Mouse (Mus musculus) ZHBTc4 (cell line): ENCODE data around the gene Dock6.
A peak's percentile ranks its signal among the peaks of the same experiment; 100 is the strongest.
"Not testable (repeated sequence)": the region's sequence is repeated elsewhere in the genome, so short reads cannot be mapped to it uniquely, and the experiment has no call there.

Source experiments
- DNase-seq: peaks from one replicate; pipeline ENCODE4 v3.0.0-alpha.2; 2011; ENCODE audit warnings: low read depth, low spot score

Gene Dock6

DNA sequence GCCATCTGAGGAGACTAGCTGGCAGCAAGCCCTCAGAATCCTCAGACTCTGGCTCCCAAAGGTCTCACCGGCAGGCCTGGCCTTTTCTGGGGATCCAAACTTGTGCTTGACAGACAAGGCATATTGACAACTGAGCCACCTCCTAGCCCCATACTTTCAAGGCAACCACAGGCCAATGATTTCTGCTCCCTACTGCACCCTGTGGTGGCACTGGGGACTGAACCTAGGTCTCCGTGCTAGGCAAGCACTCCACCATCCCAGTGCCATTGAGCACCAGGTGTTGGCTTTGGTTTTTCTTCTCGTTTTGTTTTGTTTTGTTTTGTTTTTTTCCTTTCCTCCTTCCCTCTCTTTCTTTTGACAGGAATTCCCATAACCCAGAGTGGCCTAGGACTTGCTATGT is 43.9 kb downstream of the Dock6 start:
- peak; percentile 66 for DNase-seq

DNA sequence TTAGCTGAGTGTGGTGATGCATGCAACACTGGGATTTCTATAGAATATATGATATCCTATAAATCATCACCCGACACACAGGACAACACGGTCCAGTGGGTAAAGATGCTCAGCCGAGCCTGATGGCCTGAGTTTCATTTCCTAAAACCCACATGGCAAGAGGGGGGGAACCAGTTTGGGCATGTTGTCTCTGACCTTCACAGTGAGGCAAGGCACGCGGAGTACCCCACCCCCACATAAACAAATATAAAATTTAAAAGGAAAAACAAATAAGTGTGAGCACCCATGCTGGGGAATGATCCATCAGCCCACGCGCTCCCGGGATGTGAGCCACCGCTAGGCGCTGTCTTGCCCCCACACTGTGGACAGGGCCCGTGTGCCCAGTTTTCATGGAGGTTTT is 45.5 kb downstream of the Dock6 start:
- DNase-seq: no peak

DNA sequence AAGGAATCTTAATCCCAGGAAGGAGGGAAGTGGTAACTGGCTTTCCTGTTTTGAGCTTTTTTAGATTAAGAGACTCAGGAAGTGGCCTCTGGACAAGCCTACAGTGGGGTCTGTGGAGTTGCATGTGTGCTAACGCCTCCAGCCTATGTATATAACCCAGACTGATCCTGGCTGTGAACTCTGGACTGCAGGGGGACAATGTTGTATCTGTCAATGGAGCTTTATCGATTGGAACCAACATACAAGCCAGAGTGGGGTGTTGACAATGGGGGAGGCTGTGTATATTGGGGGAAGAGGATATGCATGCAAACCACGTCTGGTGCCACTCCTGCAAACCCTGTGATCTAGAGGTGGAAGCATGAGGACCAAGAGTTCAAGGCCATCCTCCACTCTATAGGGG is 46.1 kb downstream of the Dock6 start:
- DNase-seq: no peak

DNA sequence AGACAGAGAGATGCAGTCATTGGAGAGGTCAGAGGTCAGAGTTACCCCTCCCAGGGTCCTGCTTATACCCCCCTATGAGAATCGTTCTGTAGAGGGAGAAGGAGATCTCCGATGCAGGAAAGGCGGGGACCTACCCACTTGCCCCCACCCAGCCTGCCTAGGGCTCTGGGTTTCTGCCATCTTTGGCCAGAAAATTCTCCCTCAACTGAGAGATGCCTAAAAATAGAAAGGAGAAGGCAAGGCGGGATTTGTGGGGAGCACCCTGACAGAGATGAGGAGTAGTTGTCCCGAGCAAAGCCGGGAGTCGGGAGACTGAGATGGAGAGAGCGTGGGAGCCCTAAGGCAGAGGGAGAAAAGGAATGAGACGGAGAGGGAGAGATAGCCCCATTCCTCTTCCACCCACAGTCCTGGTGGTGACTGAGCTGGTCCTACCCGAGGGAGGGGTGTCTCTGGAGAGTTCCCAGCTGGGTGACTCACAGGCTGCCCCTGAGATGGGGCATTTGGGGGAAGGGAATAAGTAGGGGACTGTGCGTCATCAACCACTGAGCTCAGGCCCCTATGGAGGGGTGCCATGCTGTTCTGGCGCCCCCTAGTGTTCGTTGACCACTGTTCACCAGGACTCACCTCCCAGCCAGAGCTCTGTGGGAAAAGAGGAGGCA is 48.3 kb downstream of the Dock6 start:
- DNase-seq: peak; percentile 84

DNA sequence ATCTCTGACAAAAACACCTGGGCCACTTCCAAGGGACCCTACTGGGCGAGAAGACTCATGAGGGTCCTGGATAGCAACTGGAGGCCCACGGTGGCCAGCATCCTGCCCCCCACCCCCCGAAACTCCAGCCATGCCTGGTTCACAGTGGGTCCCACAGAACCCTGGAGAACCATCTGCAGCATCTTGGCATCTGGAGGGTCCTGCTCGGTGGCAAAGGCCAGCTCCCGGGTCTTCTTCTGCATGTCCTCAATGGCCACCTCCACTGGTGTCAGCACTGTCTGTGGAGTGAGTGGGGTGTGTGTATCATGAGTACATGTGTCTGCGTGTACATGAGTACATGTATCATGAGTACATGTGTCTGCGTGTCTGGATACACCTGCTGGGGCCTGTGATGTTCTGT is 50.8 kb downstream of the Dock6 start:
- DNase-seq: no peak

DNA sequence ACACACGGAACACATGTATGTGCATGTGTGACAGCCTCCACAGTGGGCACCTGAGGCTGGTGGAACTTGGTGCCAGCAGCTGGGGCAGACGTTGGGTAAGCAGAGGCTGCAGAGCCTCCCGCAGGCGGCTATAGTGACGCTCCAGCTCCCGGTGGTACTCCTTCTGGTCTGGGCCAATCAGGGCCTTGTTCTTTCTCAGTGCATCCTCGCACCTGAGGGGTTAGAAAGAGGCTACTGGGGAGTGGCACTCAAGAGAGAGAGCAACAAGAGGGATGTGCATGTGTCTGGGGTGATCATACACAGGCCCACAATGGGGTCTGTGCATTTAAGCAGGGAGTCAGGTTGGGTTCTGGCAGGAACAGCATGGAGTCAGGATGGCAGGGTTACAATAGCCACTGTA is 51.3 kb downstream of the Dock6 start:
- no peak for DNase-seq

DNA sequence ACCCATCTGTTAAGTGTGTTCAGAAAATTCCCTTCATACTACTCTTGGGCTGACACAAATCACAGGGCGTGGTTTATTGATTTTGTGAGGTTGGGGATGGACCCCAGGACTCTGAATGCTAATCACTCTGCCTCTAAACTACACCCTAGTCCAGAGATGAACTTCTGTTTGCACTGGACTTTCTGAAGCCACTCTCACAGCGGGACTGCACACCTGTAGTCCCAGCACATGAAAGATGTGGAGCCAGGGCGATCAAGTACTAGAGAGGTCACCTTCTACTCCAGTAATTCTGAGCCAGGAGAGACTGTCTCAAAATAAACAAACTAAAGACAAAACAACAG is 53.5 kb downstream of the Dock6 start:
- peak; percentile 65 for DNase-seq

DNA sequence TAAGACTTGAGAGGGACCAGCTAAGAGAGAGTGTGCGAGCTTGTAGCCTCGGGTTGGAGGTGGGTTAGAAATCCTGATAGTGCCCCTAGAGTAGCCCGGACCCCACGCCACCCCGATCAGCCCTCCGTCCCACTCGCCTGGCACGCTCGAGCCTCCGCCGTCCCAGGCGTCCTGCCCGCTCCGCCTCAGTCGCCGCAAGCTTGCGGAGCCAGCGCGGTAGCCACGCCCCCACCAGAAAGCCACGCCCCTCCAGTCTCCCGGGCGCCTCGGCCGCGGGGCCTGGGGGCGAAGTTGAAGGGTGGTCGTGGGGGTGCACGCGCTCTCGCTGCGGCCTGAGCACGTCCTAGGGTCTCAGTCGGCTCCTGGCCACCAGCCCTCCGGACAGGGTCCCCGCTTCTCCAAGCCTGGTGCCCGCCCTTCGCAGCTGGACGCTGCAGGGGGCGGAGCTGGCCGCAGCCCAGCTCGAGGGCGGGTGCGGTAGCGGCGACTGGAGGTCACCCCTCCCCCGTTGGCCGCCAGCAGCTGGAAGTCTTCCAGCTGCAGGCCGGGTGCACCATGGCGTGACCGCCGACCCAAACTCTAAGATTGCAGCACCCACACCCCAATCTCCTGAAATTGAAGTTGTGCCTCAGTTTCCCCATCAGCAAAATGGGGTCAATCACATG is 54.0 kb downstream of the Dock6 start, which contains the start of gene Kank2:
Kank2 (minus strand) TSS at position 400 of the 665 bp plus-strand sequence.
- DNase-seq: peak; percentile 89

DNA sequence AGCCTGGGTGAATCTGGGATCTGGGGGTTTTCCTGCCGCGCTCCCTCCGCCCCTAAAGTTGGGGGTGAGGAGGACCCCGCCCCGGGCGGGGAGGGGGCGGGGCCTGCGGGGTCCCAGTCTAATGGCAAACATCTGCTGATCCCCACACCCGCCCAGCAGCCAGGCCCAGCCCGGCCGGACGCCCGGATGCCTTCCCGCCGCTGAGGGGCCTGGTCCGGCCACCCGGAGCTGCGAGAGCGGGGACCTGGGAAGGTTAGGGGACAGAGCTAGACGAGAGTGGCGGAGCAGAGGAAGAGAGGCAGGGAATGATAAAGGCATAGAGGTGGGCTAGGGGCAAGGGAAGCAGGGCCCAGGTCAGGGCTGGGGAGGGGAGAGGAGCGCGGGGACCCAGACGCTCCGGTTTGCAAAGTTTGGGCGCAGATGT is 54.5 kb downstream of the Dock6 start:
- DNase-seq: peak; percentile 67

DNA sequence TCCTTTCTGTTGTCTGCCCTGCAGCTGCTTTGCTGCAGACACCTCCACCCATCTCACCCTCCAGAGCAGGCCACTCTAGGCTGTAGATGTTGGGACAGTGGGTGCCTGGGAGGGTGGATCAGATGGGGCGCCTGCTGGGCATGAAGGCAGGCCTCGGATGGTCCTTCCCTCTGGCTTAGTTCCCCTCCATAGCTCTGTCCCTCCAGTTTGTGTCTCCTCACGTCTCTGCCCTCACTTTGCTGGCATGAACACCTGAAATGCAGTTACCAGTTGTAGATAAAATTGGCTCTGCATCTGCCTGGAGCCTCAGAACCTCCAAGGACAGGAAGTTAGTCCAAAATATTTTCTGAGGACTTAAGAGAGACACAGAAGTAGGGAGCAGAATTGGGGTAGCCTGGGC is 55.5 kb downstream of the Dock6 start:
- DNase-seq: no peak

DNA sequence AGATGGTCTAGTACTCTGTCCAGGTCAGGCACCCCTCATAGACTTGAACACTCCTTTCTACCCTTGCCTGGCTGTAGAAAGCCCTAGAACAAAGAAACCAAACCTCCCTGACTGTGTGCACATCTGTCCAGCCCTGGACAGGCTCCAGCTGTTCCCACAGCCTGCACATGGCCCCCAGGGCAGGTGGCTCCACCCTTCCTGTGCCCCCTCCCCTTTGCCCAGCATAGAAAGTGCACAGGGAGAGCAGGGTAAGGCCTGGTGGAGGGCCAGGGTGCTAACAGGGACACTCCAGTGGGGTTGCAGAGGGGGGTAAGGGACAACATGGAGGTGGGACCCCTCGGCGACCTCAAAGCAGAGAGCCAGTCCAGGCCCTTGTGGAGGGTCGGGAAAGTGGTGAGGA is 56.2 kb downstream of the Dock6 start:
- DNase-seq: no peak

DNA sequence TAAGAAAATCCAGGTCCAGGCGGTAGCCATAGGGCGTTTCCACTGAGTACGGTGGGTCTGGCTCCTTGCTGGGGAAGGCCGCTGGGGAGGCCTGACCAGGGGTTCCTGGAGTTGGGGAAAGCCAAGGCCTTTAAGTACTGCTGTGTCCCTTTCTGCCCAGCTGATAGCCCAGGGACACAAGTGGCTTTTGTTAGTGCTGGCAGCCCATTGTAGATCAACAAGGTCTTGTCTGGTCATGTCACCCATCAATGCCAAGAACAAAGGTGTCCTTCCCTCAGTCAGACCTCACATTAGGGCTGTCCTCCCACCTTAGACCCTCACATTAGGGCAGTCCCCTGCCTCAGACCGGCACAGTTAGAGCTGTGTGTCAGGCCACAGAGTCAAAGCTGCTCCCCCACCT is 56.9 kb downstream of the Dock6 start:
- peak; percentile 31 for DNase-seq

DNA sequence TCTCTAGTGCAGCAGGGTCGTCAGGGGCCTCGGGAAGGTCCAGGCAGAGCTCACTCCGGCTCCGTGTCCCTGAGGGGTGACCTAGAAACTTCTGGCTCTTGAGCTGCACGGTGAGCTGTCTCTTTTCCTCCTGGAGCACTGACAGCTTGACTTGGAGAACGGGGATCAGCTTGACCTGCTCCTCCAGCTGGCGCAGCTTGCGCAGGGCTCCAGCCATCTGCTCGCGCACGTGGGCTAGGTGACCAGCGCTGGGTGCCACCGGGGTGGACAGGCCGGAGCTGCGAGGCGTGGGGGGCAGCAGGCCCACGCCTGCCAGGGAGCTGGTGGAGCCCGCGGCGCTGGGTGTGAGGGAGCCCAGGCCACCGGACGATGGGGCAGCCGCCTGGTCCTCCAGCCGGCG is 57.5 kb downstream of the Dock6 start:
- DNase-seq: no peak

DNA sequence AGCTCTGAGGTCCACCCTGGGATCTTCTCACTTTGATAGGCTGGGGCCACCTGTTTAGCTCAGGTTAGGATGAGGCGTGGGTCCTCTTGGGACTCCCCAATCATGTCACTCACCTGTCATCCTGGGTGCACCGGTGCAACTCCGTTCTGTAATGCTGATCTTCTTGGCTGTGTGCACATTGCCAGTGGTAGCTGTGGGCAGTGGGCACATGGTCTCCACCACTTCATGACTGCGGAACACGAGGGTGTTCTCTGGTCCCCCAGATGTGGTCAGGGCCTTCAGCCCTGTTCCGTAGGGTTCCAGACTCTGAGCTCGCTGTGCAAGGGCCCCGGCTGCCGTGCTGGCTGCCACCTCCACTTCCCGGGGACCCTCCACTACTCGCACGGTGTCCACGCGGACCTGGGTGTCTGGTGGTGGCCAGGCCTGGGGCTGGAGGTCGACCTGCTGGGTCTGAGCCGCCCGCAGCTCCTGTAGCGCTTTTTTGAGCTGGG is 58.0 kb downstream of the Dock6 start:
- DNase-seq: no peak

DNA sequence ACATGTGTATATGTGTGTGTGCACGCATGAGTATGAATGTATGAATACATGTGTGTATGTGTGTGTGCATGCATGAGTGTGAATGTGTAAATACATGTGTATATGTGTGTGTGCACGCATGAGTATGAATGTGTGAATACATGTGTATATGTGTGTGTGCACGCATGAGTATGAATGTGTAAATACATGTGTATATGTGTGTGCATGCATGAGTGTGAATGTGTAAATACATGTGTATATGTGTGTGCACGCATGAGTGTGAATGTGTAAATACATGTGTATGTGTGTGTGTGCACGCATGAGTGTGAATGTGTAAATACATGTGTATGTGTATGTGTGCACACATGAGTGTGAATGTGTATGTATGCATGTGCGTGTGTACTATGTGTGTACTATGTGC is 58.9 kb downstream of the Dock6 start:
- DNase-seq: not testable (repeated sequence)

DNA sequence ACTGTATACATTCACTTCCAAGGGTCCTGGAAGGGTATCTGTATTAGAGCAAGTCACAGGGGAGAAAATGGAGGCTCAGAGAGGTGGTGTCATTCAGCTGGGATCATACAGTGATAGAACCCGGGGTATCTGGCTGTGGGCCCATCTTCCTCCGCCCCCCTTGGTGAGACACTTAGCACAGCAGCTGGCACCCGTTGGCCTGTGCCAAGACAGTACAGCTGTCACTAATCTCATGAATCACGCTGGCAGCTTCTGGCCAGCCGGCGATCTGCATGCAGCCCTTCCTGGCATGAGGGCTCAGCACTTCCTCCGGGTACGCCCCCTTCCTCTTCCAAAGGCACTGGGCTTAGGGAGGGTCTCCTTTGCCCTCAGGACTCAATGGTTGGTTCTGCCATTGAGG is 59.8 kb downstream of the Dock6 start:
- DNase-seq: no peak

DNA sequence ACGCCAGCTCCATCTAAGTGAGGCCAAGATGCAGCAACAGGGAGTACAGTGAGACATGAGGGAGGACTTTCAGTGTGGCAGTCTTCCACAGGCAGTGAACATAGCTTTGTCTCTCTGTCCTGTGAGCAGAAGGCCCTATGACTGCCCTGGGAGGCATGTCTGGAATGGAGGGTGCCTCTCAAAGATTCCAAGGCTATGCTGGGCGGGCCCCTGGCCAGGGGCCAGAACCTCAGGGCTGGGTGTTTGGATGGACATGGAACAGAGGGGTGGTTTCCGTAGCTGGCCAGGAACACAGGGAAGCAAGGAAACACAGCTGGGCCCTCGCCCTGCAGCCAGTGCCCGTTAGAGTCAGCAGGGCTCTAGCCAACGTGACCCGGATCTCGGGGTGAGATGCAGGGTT is 60.6 kb downstream of the Dock6 start:
- no peak for DNase-seq

DNA sequence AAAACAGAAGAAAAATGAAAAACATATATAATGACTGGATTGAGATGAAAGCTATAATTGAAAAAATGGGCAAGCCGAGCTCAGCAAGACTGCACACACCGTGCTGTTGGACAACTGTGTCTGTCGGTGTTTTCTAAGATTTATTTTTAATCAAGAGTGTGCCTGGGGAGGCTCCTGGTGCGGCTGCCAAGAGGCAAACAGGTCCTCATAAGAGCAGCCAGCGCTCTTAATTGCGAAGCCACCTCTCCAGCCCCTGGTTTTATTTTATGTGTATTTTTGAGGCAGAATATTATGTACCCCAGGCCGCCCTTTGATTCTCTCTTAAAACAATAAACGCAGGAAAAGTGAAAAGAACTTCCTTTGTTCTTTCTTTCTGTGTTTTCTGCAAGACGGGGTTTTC is 64.2 kb downstream of the Dock6 start:
- no peak for DNase-seq

DNA sequence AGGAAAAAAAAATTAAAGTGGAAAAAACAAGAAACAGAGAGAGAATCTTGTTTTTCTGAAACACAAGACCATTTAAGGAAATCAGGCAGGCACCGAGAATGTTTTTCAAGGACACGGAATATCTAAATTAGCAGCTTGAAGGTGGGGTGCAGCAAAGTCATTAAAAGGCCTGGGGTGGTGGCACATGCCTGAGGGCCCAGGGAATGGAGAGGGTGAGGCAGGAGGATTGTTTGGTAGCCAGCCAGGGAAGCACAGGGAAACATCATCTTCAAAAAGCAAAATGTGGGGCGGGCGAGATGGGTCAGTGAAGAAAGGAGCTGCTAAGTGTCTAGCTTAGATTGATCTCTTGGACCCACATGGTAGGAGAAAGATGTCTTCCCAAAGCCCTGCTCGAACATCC is 64.8 kb downstream of the Dock6 start:
- DNase-seq: no peak

DNA sequence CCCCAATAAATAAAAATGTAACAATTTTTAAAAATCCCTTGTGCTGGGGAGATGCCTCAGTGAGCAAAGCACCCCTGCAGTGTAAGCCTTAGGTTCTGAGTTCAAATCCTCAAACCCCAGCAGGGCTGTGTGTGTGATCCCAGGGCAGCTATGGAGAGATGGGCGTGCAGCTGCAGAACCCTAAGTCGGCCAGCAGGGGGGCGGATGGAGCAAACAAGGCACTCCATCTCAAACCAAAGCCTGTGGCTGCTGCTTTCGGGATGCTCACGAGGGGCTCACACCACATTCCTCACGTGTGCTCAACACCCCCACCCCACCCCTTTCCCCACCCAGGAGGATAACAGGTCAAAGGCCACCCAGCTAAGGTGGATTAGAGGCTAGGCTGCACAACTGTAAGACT is 65.5 kb downstream of the Dock6 start:
- peak; percentile 94 for DNase-seq

DNA sequence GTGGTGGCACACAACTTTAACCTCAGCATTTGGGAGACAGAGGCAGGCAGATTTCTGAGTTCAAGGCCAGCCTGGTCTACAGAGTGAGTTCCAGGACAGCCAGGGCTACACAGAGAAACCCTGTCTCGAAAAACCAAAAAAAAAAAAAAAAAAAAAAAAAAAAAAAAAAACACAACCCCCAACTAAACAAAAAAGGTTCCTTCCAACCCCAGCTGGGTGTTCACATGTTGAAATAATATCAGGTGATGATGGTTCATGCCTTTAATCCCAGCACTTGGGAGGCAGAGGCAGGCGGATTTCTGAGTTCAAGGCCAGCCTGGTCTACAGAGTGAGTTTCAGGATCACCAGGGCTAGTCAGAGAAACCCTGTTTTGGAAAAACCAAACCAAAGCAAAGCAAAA is 66.1 kb downstream of the Dock6 start:
- DNase-seq: not testable (repeated sequence)

DNA sequence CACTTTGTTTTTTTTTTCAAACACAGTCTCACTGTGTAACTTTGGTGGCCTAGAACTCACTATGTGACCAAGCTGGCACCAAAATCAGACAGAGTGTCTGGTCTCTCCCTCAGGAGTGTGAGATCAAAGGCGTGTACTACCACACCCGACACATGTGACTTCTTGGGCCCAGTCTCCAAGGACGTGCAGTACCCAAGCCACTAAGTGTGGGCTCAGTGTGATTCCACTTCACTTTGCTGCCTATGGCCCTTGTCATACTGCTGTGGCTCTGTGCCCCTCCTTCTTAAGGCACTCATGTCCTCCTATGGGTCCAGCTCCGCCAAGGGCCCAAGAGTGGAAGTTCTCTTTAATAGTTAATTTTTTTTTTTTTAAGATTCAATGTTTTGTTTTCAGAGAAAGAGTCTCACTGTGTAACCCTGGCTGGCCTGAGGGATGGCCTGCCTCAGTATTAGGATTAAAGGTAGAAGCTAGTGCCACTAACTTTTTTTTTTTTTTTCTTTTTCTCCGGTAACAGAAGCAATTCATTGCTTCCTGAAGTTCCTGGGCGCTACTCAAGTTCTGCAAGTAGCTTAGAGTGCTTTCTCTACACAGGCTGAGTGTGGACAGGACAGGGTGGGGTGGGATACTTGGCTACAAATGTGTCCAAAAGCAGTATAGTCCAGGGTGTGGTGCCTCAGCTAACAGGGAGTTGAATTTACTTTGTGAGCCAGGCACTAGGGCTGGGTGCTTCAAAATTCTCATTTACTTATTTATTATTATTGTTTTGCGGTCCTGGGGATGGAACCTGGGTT is 67.7 kb downstream of the Dock6 start:
- no peak for DNase-seq
